Comparison of ENCODE assay signal across 11 mouse cellular contexts in genomic region chr11:70227126-70227525, GRCm38 (mm10). TPM values are rescaled to one million over a fixed set of nuclear protein-coding genes. Genes with fewer than 3 reads are reported as not detected.
A peak's percentile ranks its signal among the peaks of the same experiment; 100 is the strongest.
DNase-seq lines count a peak whose midpoint lies in the region; ATAC-seq and TF ChIP-seq lines count a peak whose summit lies in the region.
"Had no signal": no experiment of that assay in that cellular context is flagged by ENCODE, and none has a peak within 500 bp of the region (broad histone marks: within the 10 kb centered on the region; RNA-seq: fewer than 3 reads in every experiment).

No protein-coding gene starts in this region.

- 37% methylated on average over 5 of the region's 5 CpGs for WGBS in midbrain, embryonic 10.5 days
- WGBS in midbrain, embryonic 11.5 days: 50% methylated on average over 5 of the region's 5 CpGs
- 32% methylated on average over 5 of the region's 5 CpGs for WGBS in limb, embryonic 14.5 days

- no peak for DNase-seq in midbrain, embryonic 10.5 days (ENCODE audit: low spot score)
- no peak for DNase-seq in midbrain, embryonic 11.5 days (ENCODE audit: low spot score, missing footprints)
- no peak for DNase-seq in limb, embryonic 14.5 days (ENCODE audit: low spot score)
- DNase-seq in thymus, postnatal 36 days: no peak
- no peak for DNase-seq in layer of hippocampus, adult 18-20 months (ENCODE audit: low spot score in 2 of 2)
- DNase-seq: gastrocnemius, postnatal 25 days; lung, postnatal 14 days; spleen, adult 18-20 months had no signal

- no peak overlapping the region for H3K9ac ChIP-seq in midbrain, embryonic 11.5 days (ENCODE audit: low read length)
- H3K9ac ChIP-seq in limb, embryonic 14.5 days (ENCODE audit: low read depth, low read length, severe bottlenecking): no peak overlapping the region

- TF ChIP-seq POLR2A in limb, embryonic 14.5 days (IDR thresholded peaks at IDR 0.05; ENCODE audit: borderline replicate concordance, extremely low read depth, insufficient read depth, insufficient read length): no peak

- no peaks in the 10 kb centered on the region for H3K9me3 ChIP-seq in erythroblast, embryonic 14.5 days (ENCODE audit: control insufficient read depth, low read length)
- H3K9me3 ChIP-seq in midbrain, embryonic 10.5 days (replicated peaks): no peaks in the 10 kb centered on the region
- H3K9me3 ChIP-seq in midbrain, embryonic 11.5 days (ENCODE audit: control insufficient read depth, low read length): no peaks in the 10 kb centered on the region
- H3K9me3 ChIP-seq in limb, embryonic 14.5 days (ENCODE audit: control insufficient read depth, low read length): no peaks in the 10 kb centered on the region

- H3K36me3 ChIP-seq in erythroblast, embryonic 14.5 days (ENCODE audit: control insufficient read depth): peaks cover 20% of the 10 kb centered on the region
- no peaks in the 10 kb centered on the region for H3K36me3 ChIP-seq in midbrain, embryonic 10.5 days
- no peaks in the 10 kb centered on the region for H3K36me3 ChIP-seq in midbrain, embryonic 11.5 days (ENCODE audit: control insufficient read depth, insufficient read depth, low read length)
- no peaks in the 10 kb centered on the region for H3K36me3 ChIP-seq in limb, embryonic 14.5 days (ENCODE audit: control insufficient read depth, insufficient read depth, low read length)

- peak overlapping the region; percentile 44 for H3K4me3 ChIP-seq in erythroblast, embryonic 14.5 days (replicated peaks)
- peak overlapping the region; percentile 39; the same call in 1 of the 2 replicates for H3K4me3 ChIP-seq in midbrain, embryonic 10.5 days
- H3K4me3 ChIP-seq in midbrain, embryonic 11.5 days (ENCODE audit: low read depth, low read length): no peak overlapping the region
- 0 out of 2 replicates have a peak overlapping the region, but pooled peaks have one; percentile 25 for H3K4me3 ChIP-seq in limb, embryonic 14.5 days (replicated peaks; ENCODE audit: low read length)

- peaks cover 41% of the 10 kb centered on the region for H3K27me3 ChIP-seq in erythroblast, embryonic 14.5 days (ENCODE audit: control insufficient read depth)
- H3K27me3 ChIP-seq in midbrain, embryonic 10.5 days (ENCODE audit: low read depth, poor library complexity, severe bottlenecking): peaks cover 95% of the 10 kb centered on the region
- H3K27me3 ChIP-seq in midbrain, embryonic 11.5 days (ENCODE audit: control insufficient read depth, insufficient read depth, low read length): peaks cover 53% of the 10 kb centered on the region
- H3K27me3 ChIP-seq in limb, embryonic 14.5 days (ENCODE audit: control insufficient read depth, insufficient read depth, low read length): peaks cover 55% of the 10 kb centered on the region

- no peak overlapping the region; the same call in 1 of the 2 replicates for H3K4me2 ChIP-seq in midbrain, embryonic 11.5 days
- H3K4me2 ChIP-seq in limb, embryonic 14.5 days (replicated peaks; ENCODE audit: low read depth, low read length, severe bottlenecking): peak overlapping the region; percentile 32

- H3K27ac ChIP-seq in midbrain, embryonic 10.5 days (replicated peaks): no peak overlapping the region
- H3K27ac ChIP-seq in midbrain, embryonic 11.5 days (ENCODE audit: low read depth, low read length): no peak overlapping the region
- no peak overlapping the region for H3K27ac ChIP-seq in limb, embryonic 14.5 days (replicated peaks; ENCODE audit: low read depth, low read length)

- H3K4me1 ChIP-seq in erythroblast, embryonic 14.5 days (ENCODE audit: control insufficient read depth): peaks cover 89% of the 10 kb centered on the region
- H3K4me1 ChIP-seq in midbrain, embryonic 10.5 days: peaks cover 51% of the 10 kb centered on the region
- no peaks in the 10 kb centered on the region; the same call in 1 of the 2 replicates for H3K4me1 ChIP-seq in midbrain, embryonic 11.5 days (ENCODE audit: control insufficient read depth, insufficient read depth, low read length)
- H3K4me1 ChIP-seq in limb, embryonic 14.5 days (ENCODE audit: control insufficient read depth, insufficient read depth, low read length): peaks cover 13% of the 10 kb centered on the region; the same call in 1 of the 2 replicates

- no peak for ATAC-seq in erythroblast, adult 5-6 weeks (replicated peaks; ENCODE audit: low FRiP score, poor library complexity, severe bottlenecking)
- ATAC-seq in midbrain, embryonic 11.5 days (ENCODE audit: low FRiP score): no peak
- no peak for ATAC-seq in limb, embryonic 14.5 days (ENCODE audit: low FRiP score, low read depth)
- ATAC-seq in granulocyte monocyte progenitor cell, adult 5-6 weeks (replicated peaks; ENCODE audit: poor library complexity, severe bottlenecking): no peak

RNA-seq across cellular contexts. Expression of gene Bcl6b, which starts 2.5 kb away (rescaled TPM):
- polyA plus RNA-seq in erythroblast, embryonic 14.5 days (2012): 0.06 and 0.13 TPM in 2 replicates
- total RNA-seq in erythroblast, adult 5-6 weeks (2015; ENCODE audit: low replicate concordance): not detected in 2 replicates
- 0.56 and 0.68 TPM in 2 replicates for total RNA-seq in erythroblast, adult 5-6 weeks (2017; ENCODE audit: low replicate concordance)
- 4.8 and 5.0 TPM in 2 replicates for polyA plus RNA-seq in midbrain, embryonic 10.5 days (2016; fragmentation: Nextera tagmentation; extraction: Ambion mirVana)
- 4.9 and 5.4 TPM in 2 replicates for polyA plus RNA-seq in midbrain, embryonic 11.5 days (2014; fragmentation: Nextera tagmentation; extraction: Ambion mirVana)
- polyA plus RNA-seq in limb, embryonic 14.5 days (2012; rRNA removed): 11.2 and 12.2 TPM in 2 replicates
- polyA plus RNA-seq in limb, embryonic 14.5 days (2014; fragmentation: Nextera tagmentation; extraction: Ambion mirVana): 11.7 and 12.2 TPM in 2 replicates
- not detected in 2 replicates for total RNA-seq in granulocyte monocyte progenitor cell, adult 5-6 weeks (2014; fragmentation: Nextera tagmentation)
- total RNA-seq in granulocyte monocyte progenitor cell, adult 5-6 weeks (2017): 0.13 TPM in 1 of 2 replicates, not detected in the other
- total RNA-seq in layer of hippocampus, adult 18-20 months (2021): 1 to 10 TPM in 1 of 2 experiments, under 1 TPM in 1; 0.92 to 1.1 TPM

RNA-seq across cellular contexts. Expression of gene Slc16a13, which starts 6.3 kb away (rescaled TPM):
- 1.5 and 2.3 TPM in 2 replicates for polyA plus RNA-seq in erythroblast, embryonic 14.5 days (2012)
- total RNA-seq in erythroblast, adult 5-6 weeks (2015; ENCODE audit: low replicate concordance): 2.5 and 8.1 TPM in 2 replicates
- 5.1 and 8.2 TPM in 2 replicates for total RNA-seq in erythroblast, adult 5-6 weeks (2017; ENCODE audit: low replicate concordance)
- 16.0 and 18.9 TPM in 2 replicates for polyA plus RNA-seq in midbrain, embryonic 10.5 days (2016; fragmentation: Nextera tagmentation; extraction: Ambion mirVana)
- 14.9 and 15.8 TPM in 2 replicates for polyA plus RNA-seq in midbrain, embryonic 11.5 days (2014; fragmentation: Nextera tagmentation; extraction: Ambion mirVana)
- polyA plus RNA-seq in limb, embryonic 14.5 days (2012; rRNA removed): 9.3 and 11.1 TPM in 2 replicates
- polyA plus RNA-seq in limb, embryonic 14.5 days (2014; fragmentation: Nextera tagmentation; extraction: Ambion mirVana): 9.2 and 9.6 TPM in 2 replicates
- 7.1 and 7.9 TPM in 2 replicates for total RNA-seq in granulocyte monocyte progenitor cell, adult 5-6 weeks (2014; fragmentation: Nextera tagmentation)
- total RNA-seq in granulocyte monocyte progenitor cell, adult 5-6 weeks (2017): 9.8 TPM in 2 replicates
- total RNA-seq in layer of hippocampus, adult 18-20 months (2021): 1 to 10 TPM; 6.2 to 9.0 TPM

RNA-seq across cellular contexts. Expression of gene 0610010K14Rik, which starts 10.6 kb away (rescaled TPM):
- polyA plus RNA-seq in erythroblast, embryonic 14.5 days (2012): 9.8 and 17.9 TPM in 2 replicates
- 16.5 and 20.3 TPM in 2 replicates for total RNA-seq in erythroblast, adult 5-6 weeks (2015; ENCODE audit: low replicate concordance)
- total RNA-seq in erythroblast, adult 5-6 weeks (2017; ENCODE audit: low replicate concordance): 3.8 and 7.8 TPM in 2 replicates
- polyA plus RNA-seq in midbrain, embryonic 10.5 days (2016; fragmentation: Nextera tagmentation; extraction: Ambion mirVana): 241 and 244 TPM in 2 replicates
- 226 and 232 TPM in 2 replicates for polyA plus RNA-seq in midbrain, embryonic 11.5 days (2014; fragmentation: Nextera tagmentation; extraction: Ambion mirVana)
- polyA plus RNA-seq in limb, embryonic 14.5 days (2012; rRNA removed): 167 and 171 TPM in 2 replicates
- polyA plus RNA-seq in limb, embryonic 14.5 days (2014; fragmentation: Nextera tagmentation; extraction: Ambion mirVana): 178 and 193 TPM in 2 replicates
- total RNA-seq in granulocyte monocyte progenitor cell, adult 5-6 weeks (2014; fragmentation: Nextera tagmentation): 78.5 and 112 TPM in 2 replicates
- total RNA-seq in granulocyte monocyte progenitor cell, adult 5-6 weeks (2017): 36.9 and 44.2 TPM in 2 replicates
- 10 to 100 TPM; 39.7 to 45.9 TPM for total RNA-seq in layer of hippocampus, adult 18-20 months (2021)

RNA-seq across cellular contexts. Expression of gene Gm21988, which starts 12.5 kb away (rescaled TPM):
- 4.0 and 6.0 TPM in 2 replicates for polyA plus RNA-seq in erythroblast, embryonic 14.5 days (2012)
- total RNA-seq in erythroblast, adult 5-6 weeks (2015; ENCODE audit: low replicate concordance): 2.3 TPM in 1 of 2 replicates, not detected in the other
- total RNA-seq in erythroblast, adult 5-6 weeks (2017; ENCODE audit: low replicate concordance): not detected in 2 replicates
- 9.6 and 10.7 TPM in 2 replicates for polyA plus RNA-seq in midbrain, embryonic 10.5 days (2016; fragmentation: Nextera tagmentation; extraction: Ambion mirVana)
- 9.7 and 12.1 TPM in 2 replicates for polyA plus RNA-seq in midbrain, embryonic 11.5 days (2014; fragmentation: Nextera tagmentation; extraction: Ambion mirVana)
- 15.1 and 15.7 TPM in 2 replicates for polyA plus RNA-seq in limb, embryonic 14.5 days (2012; rRNA removed)
- polyA plus RNA-seq in limb, embryonic 14.5 days (2014; fragmentation: Nextera tagmentation; extraction: Ambion mirVana): 12.9 and 13.1 TPM in 2 replicates
- total RNA-seq in granulocyte monocyte progenitor cell, adult 5-6 weeks (2014; fragmentation: Nextera tagmentation): 4.7 and 4.8 TPM in 2 replicates
- total RNA-seq in granulocyte monocyte progenitor cell, adult 5-6 weeks (2017): 0.57 TPM in 1 of 2 replicates, not detected in the other
- 1 to 10 TPM; 5.6 to 6.7 TPM for total RNA-seq in layer of hippocampus, adult 18-20 months (2021)

RNA-seq across cellular contexts. Expression of gene Rnasek, which starts 12.5 kb away (rescaled TPM):
- polyA plus RNA-seq in erythroblast, embryonic 14.5 days (2012): 23.7 and 29.0 TPM in 2 replicates
- 76.9 and 79.4 TPM in 2 replicates for total RNA-seq in erythroblast, adult 5-6 weeks (2015; ENCODE audit: low replicate concordance)
- total RNA-seq in erythroblast, adult 5-6 weeks (2017; ENCODE audit: low replicate concordance): 16.2 and 19.5 TPM in 2 replicates
- 104 and 128 TPM in 2 replicates for polyA plus RNA-seq in midbrain, embryonic 10.5 days (2016; fragmentation: Nextera tagmentation; extraction: Ambion mirVana)
- 126 and 127 TPM in 2 replicates for polyA plus RNA-seq in midbrain, embryonic 11.5 days (2014; fragmentation: Nextera tagmentation; extraction: Ambion mirVana)
- 54.0 and 63.2 TPM in 2 replicates for polyA plus RNA-seq in limb, embryonic 14.5 days (2012; rRNA removed)
- 171 and 176 TPM in 2 replicates for polyA plus RNA-seq in limb, embryonic 14.5 days (2014; fragmentation: Nextera tagmentation; extraction: Ambion mirVana)
- 116 and 161 TPM in 2 replicates for total RNA-seq in granulocyte monocyte progenitor cell, adult 5-6 weeks (2014; fragmentation: Nextera tagmentation)
- total RNA-seq in granulocyte monocyte progenitor cell, adult 5-6 weeks (2017): 31.2 and 31.3 TPM in 2 replicates
- 100 to 1,000 TPM; 262 to 272 TPM for total RNA-seq in layer of hippocampus, adult 18-20 months (2021)
